Mouse (Mus musculus): ENCODE measurements around the gene Rack1.

DNA sequence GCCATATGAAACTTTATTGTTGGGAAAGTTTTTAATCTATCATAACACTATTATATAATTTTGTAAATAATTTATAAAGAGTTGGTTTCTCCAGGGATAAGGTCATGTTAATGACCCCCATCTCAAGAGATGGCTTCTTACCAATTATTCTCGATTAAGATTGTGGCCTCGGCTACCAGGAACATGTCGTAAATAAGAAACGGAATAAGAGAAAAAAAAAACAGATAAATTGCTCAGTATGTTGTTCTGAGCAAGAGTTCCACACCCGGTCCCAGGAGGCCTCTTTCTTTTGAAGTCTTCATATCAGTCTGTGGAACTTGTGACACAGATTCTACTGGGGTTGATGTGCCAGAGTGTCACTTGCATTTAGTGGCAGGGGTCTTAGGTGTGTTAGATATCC is 41.1 kb downstream of the Rack1 start:
- TF ChIP-seq CTCF (IDR thresholded peaks at IDR 0.05; ENCODE audit: insufficient read depth, low read length) (no peak), POLR2A (IDR thresholded peaks at IDR 0.05; ENCODE audit: borderline replicate concordance, extremely low read depth, low read depth, low read length) (no peak)
